Mouse (Mus musculus): ENCODE measurements around the gene Gnb2. TPM values are rescaled to one million over a fixed set of nuclear protein-coding genes. Genes with fewer than 3 reads are reported as not detected.

Gnb2 gene
- polyA plus RNA-seq, 1 experiment = 1,492 TPM

- TF ChIP-seq CTCF (IDR thresholded peaks at IDR 0.05; ENCODE audit: borderline replicate concordance, control insufficient read depth, extremely low read depth, insufficient read depth, low read length, poor library complexity) (no peak), POLR2A (IDR thresholded peaks at IDR 0.05; ENCODE audit: control insufficient read depth, extremely low read depth, insufficient read depth, low read length, poor library complexity) (no peak)
- H3K36me3 ChIP-seq (ENCODE audit: control insufficient read depth, insufficient read depth, low read length) = no peaks in the 10 kb centered on the region
- DNase-seq = no peak
- H3K27ac ChIP-seq (ENCODE audit: control insufficient read depth, insufficient read depth, low read length) = no peak overlapping the region
- 0 out of 2 replicates have a peak, but pooled peaks cover 2% of the 10 kb centered on the region for H3K4me1 ChIP-seq (replicated peaks; ENCODE audit: control insufficient read depth, insufficient read depth, low read length)
- no peak overlapping the region for H3K4me3 ChIP-seq (ENCODE audit: control insufficient read depth, insufficient read depth, low read length)
- H3K27me3 ChIP-seq (ENCODE audit: control insufficient read depth, insufficient read depth, low read length) = no peaks in the 10 kb centered on the region
- WGBS = 85% methylated on average over 6 of the region's 6 CpGs
Observed at GRCm38 (mm10) chr5:137544926-137545325, 11.6 kb upstream of the Gnb2 start.

- DNase-seq = no peak
- H3K27ac ChIP-seq (ENCODE audit: control insufficient read depth, insufficient read depth, low read length) = no peak overlapping the region
- no peak overlapping the region for H3K4me3 ChIP-seq (ENCODE audit: control insufficient read depth, insufficient read depth, low read length)
- H3K27me3 ChIP-seq (ENCODE audit: control insufficient read depth, insufficient read depth, low read length) = no peaks in the 10 kb centered on the region
- H3K4me1 ChIP-seq (replicated peaks; ENCODE audit: control insufficient read depth, insufficient read depth, low read length) = 0 out of 2 replicates have a peak, but pooled peaks cover 10% of the 10 kb centered on the region
- H3K36me3 ChIP-seq (ENCODE audit: control insufficient read depth, insufficient read depth, low read length) = no peaks in the 10 kb centered on the region
- no peak for TF ChIP-seq POLR2A (IDR thresholded peaks at IDR 0.05; ENCODE audit: control insufficient read depth, extremely low read depth, insufficient read depth, low read length, poor library complexity)
- TF ChIP-seq CTCF (IDR thresholded peaks at IDR 0.05; ENCODE audit: borderline replicate concordance, control insufficient read depth, extremely low read depth, insufficient read depth, low read length, poor library complexity) = no peak
- 81% methylated on average over 5 of the region's 5 CpGs for WGBS
Observed at GRCm38 (mm10) chr5:137541768-137542540, 8.6 kb upstream of the Gnb2 start.

GRCm38 (mm10) chr5:137540991-137541390 is 7.7 kb upstream of the Gnb2 start:
- Histone ChIP-seq H3K27me3 (ENCODE audit: control insufficient read depth, insufficient read depth, low read length) (no peaks in the 10 kb centered on the region), H3K4me1 (replicated peaks; ENCODE audit: control insufficient read depth, insufficient read depth, low read length) (0 out of 2 replicates have a peak, but pooled peaks cover 10% of the 10 kb centered on the region), H3K27ac (ENCODE audit: control insufficient read depth, insufficient read depth, low read length) (no peak overlapping the region), H3K36me3 (ENCODE audit: control insufficient read depth, insufficient read depth, low read length) (no peaks in the 10 kb centered on the region), H3K4me3 (ENCODE audit: control insufficient read depth, insufficient read depth, low read length) (no peak overlapping the region)
- no peak for TF ChIP-seq CTCF (IDR thresholded peaks at IDR 0.05; ENCODE audit: borderline replicate concordance, control insufficient read depth, extremely low read depth, insufficient read depth, low read length, poor library complexity)
- no peak for TF ChIP-seq POLR2A (IDR thresholded peaks at IDR 0.05; ENCODE audit: control insufficient read depth, extremely low read depth, insufficient read depth, low read length, poor library complexity)
- 90% methylated on average over 6 of the region's 6 CpGs for WGBS
- DNase-seq = no peak

- no peak for DNase-seq
- Histone ChIP-seq H3K27ac (ENCODE audit: control insufficient read depth, insufficient read depth, low read length) (no peak overlapping the region), H3K4me3 (ENCODE audit: control insufficient read depth, insufficient read depth, low read length) (no peak overlapping the region), H3K27me3 (ENCODE audit: control insufficient read depth, insufficient read depth, low read length) (no peaks in the 10 kb centered on the region), H3K36me3 (ENCODE audit: control insufficient read depth, insufficient read depth, low read length) (no peaks in the 10 kb centered on the region), H3K4me1 (replicated peaks; ENCODE audit: control insufficient read depth, insufficient read depth, low read length) (0 out of 2 replicates have a peak, but pooled peaks cover 10% of the 10 kb centered on the region)
- 90% methylated on average over 7 of the region's 7 CpGs for WGBS
- TF ChIP-seq POLR2A (IDR thresholded peaks at IDR 0.05; ENCODE audit: control insufficient read depth, extremely low read depth, insufficient read depth, low read length, poor library complexity) = no peak
- TF ChIP-seq CTCF (IDR thresholded peaks at IDR 0.05; ENCODE audit: borderline replicate concordance, control insufficient read depth, extremely low read depth, insufficient read depth, low read length, poor library complexity) = no peak
Observed at GRCm38 (mm10) chr5:137539291-137539801, 6.0 kb upstream of the Gnb2 start.

- Histone ChIP-seq H3K27me3 (ENCODE audit: control insufficient read depth, insufficient read depth, low read length) (no peaks in the 10 kb centered on the region), H3K4me3 (ENCODE audit: control insufficient read depth, insufficient read depth, low read length) (no peak overlapping the region), H3K4me1 (replicated peaks; ENCODE audit: control insufficient read depth, insufficient read depth, low read length) (0 out of 2 replicates have a peak, but pooled peaks cover 10% of the 10 kb centered on the region), H3K27ac (ENCODE audit: control insufficient read depth, insufficient read depth, low read length) (no peak overlapping the region), H3K36me3 (ENCODE audit: control insufficient read depth, insufficient read depth, low read length) (no peaks in the 10 kb centered on the region)
- TF ChIP-seq POLR2A (IDR thresholded peaks at IDR 0.05; ENCODE audit: control insufficient read depth, extremely low read depth, insufficient read depth, low read length, poor library complexity) = no peak
- no peak for DNase-seq
- WGBS = 86% methylated on average over 4 of the region's 4 CpGs
Observed at GRCm38 (mm10) chr5:137537461-137537860, 4.2 kb upstream of the Gnb2 start.

- Histone ChIP-seq H3K4me3 (ENCODE audit: control insufficient read depth, insufficient read depth, low read length) (no peak overlapping the region), H3K36me3 (ENCODE audit: control insufficient read depth, insufficient read depth, low read length) (peaks cover 1% of the 10 kb centered on the region; the same call in 1 of the 2 replicates), H3K4me1 (replicated peaks; ENCODE audit: control insufficient read depth, insufficient read depth, low read length) (peaks cover 18% of the 10 kb centered on the region), H3K27ac (ENCODE audit: control insufficient read depth, insufficient read depth, low read length) (no peak overlapping the region), H3K27me3 (ENCODE audit: control insufficient read depth, insufficient read depth, low read length) (no peaks in the 10 kb centered on the region)
- TF ChIP-seq CTCF (IDR thresholded peaks at IDR 0.05; ENCODE audit: borderline replicate concordance, control insufficient read depth, extremely low read depth, insufficient read depth, low read length, poor library complexity) (no peak), POLR2A (IDR thresholded peaks at IDR 0.05; ENCODE audit: control insufficient read depth, extremely low read depth, insufficient read depth, low read length, poor library complexity) (no peak)
- DNase-seq = no peak
- WGBS = 26% methylated on average over 9 of the region's 9 CpGs
Observed at GRCm38 (mm10) chr5:137535318-137535717, 2.0 kb upstream of the Gnb2 start.

All from thymus, adult 2 months (tissue).